Mouse (Mus musculus) MEL (cell line): ENCODE data around the gene Pacsin2. TPM values are rescaled to one million over a fixed set of nuclear protein-coding genes. Genes with fewer than 3 reads are reported as not detected.

ENCODE experiments used
- DNase-seq: peaks from one replicate; pipeline ENCODE4 v3.0.0; 2011; ENCODE audit warnings: low read depth, low spot score
- H3K27ac ChIP-seq: 2 replicates; pipeline ENCODE4 v1.5.1; 2012; ENCODE audit warnings: low read depth, mild to moderate bottlenecking, control low read depth, low read length, moderate library complexity; ENCODE audit not compliant: control insufficient read depth
- H3K27me3 ChIP-seq, 2 experiments: fragments of 150-350 bp in 1 of 2; sonication (generic) in 1 of 2; 2 replicates each; pipeline ENCODE4 v1.6.1; 2012; ENCODE audit warnings: low read length in 2 of 2, mild to moderate bottlenecking in 2 of 2, improper control_type of control experiment in 1 of 2, moderate library complexity in 1 of 2; ENCODE audit not compliant: insufficient read depth in 2 of 2, control insufficient read depth in 1 of 2
- H3K36me3 ChIP-seq, 2 experiments: 2 replicates each; pipeline ENCODE4 v1.6.1; 2012 to 2014; ENCODE audit warnings: low read length in 2 of 2, improper control_type of control experiment in 1 of 2, inconsistent platforms in 1 of 2, mild to moderate bottlenecking in 1 of 2; ENCODE audit not compliant: insufficient read depth in 2 of 2, control insufficient read depth in 1 of 2
- H3K4me1 ChIP-seq, 2 experiments: fragments of 150-350 bp in 1 of 2; sonication (generic) in 1 of 2; 2 replicates each; pipeline ENCODE4 v1.6.1; 2012; ENCODE audit warnings: low read length in 2 of 2, improper control_type of control experiment in 1 of 2, mild to moderate bottlenecking in 1 of 2; ENCODE audit not compliant: insufficient read depth in 2 of 2, control insufficient read depth in 1 of 2
- H3K4me3 ChIP-seq, 2 experiments: fragments of 150-350 bp in 1 of 2; sonication (generic) in 1 of 2; 2 replicates each; pipeline ENCODE4 v1.5.1; 2012; ENCODE audit warnings: low read depth in 2 of 2, low read length in 2 of 2, mild to moderate bottlenecking in 2 of 2, moderate library complexity in 2 of 2, control low read depth in 1 of 2, improper control_type of control experiment in 1 of 2; ENCODE audit not compliant: control insufficient read depth in 1 of 2, insufficient read depth in 1 of 2
- H3K79me2 ChIP-seq: 2 replicates; pipeline ENCODE4 v1.6.1; 2012; ENCODE audit warnings: mild to moderate bottlenecking, low read length, moderate library complexity; ENCODE audit not compliant: control insufficient read depth, poor library complexity, insufficient read depth
- H3K9ac ChIP-seq: 2 replicates; pipeline ENCODE4 v1.6.1; 2012; ENCODE audit warnings: low read depth, mild to moderate bottlenecking, control low read depth, low read length, moderate library complexity; ENCODE audit not compliant: control insufficient read depth, poor library complexity, severe bottlenecking
- H3K9me3 ChIP-seq: fragments of 150-350 bp; sonication (generic); replicated peaks from 2 replicates; pipeline ENCODE4 v1.6.1; 2012; ENCODE audit warnings: mild to moderate bottlenecking, low read length, improper control_type of control experiment, moderate library complexity; ENCODE audit not compliant: insufficient read depth
- BHLHE40 ChIP-seq: IDR thresholded peaks from 2 replicates; pipeline ENCODE4 v1.6.1; 2012; ENCODE audit warnings: low read depth, mild to moderate bottlenecking, inconsistent platforms, low read length, improper control_type of control experiment, borderline replicate concordance
- CHD2 ChIP-seq: IDR thresholded peaks from 2 replicates; pipeline ENCODE4 v1.6.1; 2011; ENCODE audit warnings: low read length, improper control_type of control experiment
- CTCF ChIP-seq, 3 experiments: IDR thresholded peaks in 2 of 3; conservative IDR thresholded peaks in 1 of 3; 2 replicates each; pipeline ENCODE4 v1.5.1; 2011 to 2012; ENCODE audit warnings: low read length in 3 of 3, low read depth in 2 of 3, mild to moderate bottlenecking in 2 of 3, improper control_type of control experiment in 1 of 3, inconsistent platforms in 1 of 3, mixed read lengths in 1 of 3, moderate library complexity in 1 of 3; ENCODE audit not compliant: control insufficient read depth in 1 of 3, insufficient read depth in 1 of 3, poor library complexity in 1 of 3, severe bottlenecking in 1 of 3
- E2F4 ChIP-seq: IDR thresholded peaks from 2 replicates; pipeline ENCODE4 v1.6.1; 2011; ENCODE audit warnings: low read depth, low read length, improper control_type of control experiment, borderline replicate concordance
- ELF1 ChIP-seq: IDR thresholded peaks from 2 replicates; pipeline ENCODE4 v1.6.1; 2014; ENCODE audit warnings: low read depth, mild to moderate bottlenecking, inconsistent platforms, low read length, improper control_type of control experiment, moderate library complexity
- EP300 ChIP-seq, 2 experiments: IDR thresholded peaks; 2 replicates each; pipeline ENCODE4 v1.6.1; 2011; ENCODE audit warnings: improper control_type of control experiment in 2 of 2, low read length in 2 of 2, low read depth in 1 of 2, mild to moderate bottlenecking in 1 of 2
- ETS1 ChIP-seq: IDR thresholded peaks from 2 replicates; pipeline ENCODE4 v1.6.1; 2012; ENCODE audit warnings: low read depth, mild to moderate bottlenecking, inconsistent platforms, low read length, improper control_type of control experiment, moderate library complexity
- GABPA ChIP-seq: IDR thresholded peaks from 2 replicates; pipeline ENCODE4 v1.6.1; 2012; ENCODE audit warnings: low read depth, mild to moderate bottlenecking, inconsistent platforms, low read length, improper control_type of control experiment, moderate library complexity
- GATA1 ChIP-seq: IDR thresholded peaks from 2 replicates; pipeline ENCODE4 v1.6.1; 2011; ENCODE audit warnings: low read depth, low read length, improper control_type of control experiment
- HCFC1 ChIP-seq: IDR thresholded peaks from 2 replicates; pipeline ENCODE4 v1.6.1; 2012; ENCODE audit warnings: low read depth, mild to moderate bottlenecking, inconsistent platforms, low read length, improper control_type of control experiment, moderate library complexity
- MAZ ChIP-seq: IDR thresholded peaks from 2 replicates; pipeline ENCODE4 v1.6.1; 2012; ENCODE audit warnings: low read depth, mild to moderate bottlenecking, inconsistent platforms, low read length, improper control_type of control experiment
- MEF2A ChIP-seq: IDR thresholded peaks from 2 replicates; pipeline ENCODE4 v1.6.1; 2014; ENCODE audit warnings: low read depth, mild to moderate bottlenecking, inconsistent platforms, low read length, improper control_type of control experiment; ENCODE audit not compliant: poor library complexity, insufficient replicate concordance, severe bottlenecking; ENCODE audit errors: extremely low read depth
- MXI1 ChIP-seq: IDR thresholded peaks from 2 replicates; pipeline ENCODE4 v1.6.1; 2011; ENCODE audit warnings: mild to moderate bottlenecking, low read depth, low read length, improper control_type of control experiment
- MYC ChIP-seq: IDR thresholded peaks from 2 replicates; pipeline ENCODE4 v1.6.1; 2011; ENCODE audit warnings: low read depth, mild to moderate bottlenecking, low read length, improper control_type of control experiment, moderate library complexity
- NELFE ChIP-seq: IDR thresholded peaks from 2 replicates; pipeline ENCODE4 v1.6.1; 2011; ENCODE audit warnings: low read depth, low read length, improper control_type of control experiment
- POLR2A ChIP-seq, 2 experiments: IDR thresholded peaks; 2 replicates each; pipeline ENCODE4 v1.6.1; 2011 to 2012; ENCODE audit warnings: low read length in 2 of 2, mild to moderate bottlenecking in 2 of 2, control low read depth in 1 of 2, improper control_type of control experiment in 1 of 2, low read depth in 1 of 2, moderate library complexity in 1 of 2; ENCODE audit not compliant: control insufficient read depth in 1 of 2, insufficient read depth in 1 of 2, poor library complexity in 1 of 2
- POLR2AphosphoS2 ChIP-seq: IDR thresholded peaks from 2 replicates; pipeline ENCODE4 v1.6.1; 2011; ENCODE audit warnings: low read length, improper control_type of control experiment
- POLR2AphosphoS5 ChIP-seq: IDR thresholded peaks from 2 replicates; pipeline ENCODE4 v1.6.1; 2012; ENCODE audit warnings: low read depth, borderline replicate concordance, mild to moderate bottlenecking, inconsistent platforms, low read length, moderate library complexity, mixed read lengths
- RAD21 ChIP-seq: IDR thresholded peaks from 2 replicates; pipeline ENCODE4 v1.6.1; 2011; ENCODE audit warnings: mild to moderate bottlenecking, low read depth, low read length, improper control_type of control experiment
- RCOR1 ChIP-seq: IDR thresholded peaks from 2 replicates; pipeline ENCODE4 v1.6.1; 2012; ENCODE audit warnings: low read depth, mild to moderate bottlenecking, inconsistent platforms, low read length, improper control_type of control experiment
- TAL1 ChIP-seq: IDR thresholded peaks from 2 replicates; pipeline ENCODE4 v1.6.1; 2012; ENCODE audit warnings: mild to moderate bottlenecking, inconsistent platforms, low read length, moderate library complexity, mixed read lengths
- TCF12 ChIP-seq: IDR thresholded peaks from 2 replicates; pipeline ENCODE4 v1.6.1; 2014; ENCODE audit warnings: low read depth, mild to moderate bottlenecking, inconsistent platforms, low read length, improper control_type of control experiment, moderate library complexity
- UBTF ChIP-seq: IDR thresholded peaks from 2 replicates; pipeline ENCODE4 v1.6.1; 2012; ENCODE audit warnings: low read depth, mild to moderate bottlenecking, inconsistent platforms, low read length, improper control_type of control experiment, moderate library complexity, borderline replicate concordance; ENCODE audit not compliant: insufficient read depth
- USF2 ChIP-seq, 2 experiments: IDR thresholded peaks; 2 replicates each; pipeline ENCODE4 v1.6.1; 2011 to 2012; ENCODE audit warnings: improper control_type of control experiment in 2 of 2, low read length in 2 of 2, borderline replicate concordance in 1 of 2, inconsistent platforms in 1 of 2, low read depth in 1 of 2, mild to moderate bottlenecking in 1 of 2; ENCODE audit not compliant: insufficient read depth in 1 of 2
- ZC3H11A ChIP-seq: IDR thresholded peaks from 2 replicates; pipeline ENCODE4 v1.6.1; 2012; ENCODE audit warnings: low read depth, mild to moderate bottlenecking, inconsistent platforms, low read length, improper control_type of control experiment
- ZKSCAN1 ChIP-seq: IDR thresholded peaks from 2 replicates; pipeline ENCODE4 v1.6.1; 2012; ENCODE audit warnings: low read depth, mild to moderate bottlenecking, inconsistent platforms, low read length, improper control_type of control experiment, moderate library complexity
- polyA plus RNA-seq, 2 experiments: library from polyadenylated mRNA; stranded (reverse) in 1 of 2; unstranded in 1 of 2; fragments of >175 nt in 1 of 2; fragments of >200 nt in 1 of 2; gene quantifications; 2 replicates each; pipeline versions ENCODE4 v1.2.1 to v1.2.4; 2012; ENCODE audit warnings: low replicate concordance in 2 of 2, low read depth in 1 of 2; ENCODE audit not compliant: insufficient read length in 2 of 2, insufficient read depth in 1 of 2, missing spikeins in 1 of 2
- total RNA-seq: library from RNA; depleted of rRNA; stranded (reverse); fragments of 300-350 nt; gene quantifications from 2 replicates; pipeline ENCODE4 v1.2.3, GENCODE M21; 2012

Gene Pacsin2
- total and polyA plus RNA-seq, 3 experiments, result 58.7 to 425 (median 103) TPM

DNA sequence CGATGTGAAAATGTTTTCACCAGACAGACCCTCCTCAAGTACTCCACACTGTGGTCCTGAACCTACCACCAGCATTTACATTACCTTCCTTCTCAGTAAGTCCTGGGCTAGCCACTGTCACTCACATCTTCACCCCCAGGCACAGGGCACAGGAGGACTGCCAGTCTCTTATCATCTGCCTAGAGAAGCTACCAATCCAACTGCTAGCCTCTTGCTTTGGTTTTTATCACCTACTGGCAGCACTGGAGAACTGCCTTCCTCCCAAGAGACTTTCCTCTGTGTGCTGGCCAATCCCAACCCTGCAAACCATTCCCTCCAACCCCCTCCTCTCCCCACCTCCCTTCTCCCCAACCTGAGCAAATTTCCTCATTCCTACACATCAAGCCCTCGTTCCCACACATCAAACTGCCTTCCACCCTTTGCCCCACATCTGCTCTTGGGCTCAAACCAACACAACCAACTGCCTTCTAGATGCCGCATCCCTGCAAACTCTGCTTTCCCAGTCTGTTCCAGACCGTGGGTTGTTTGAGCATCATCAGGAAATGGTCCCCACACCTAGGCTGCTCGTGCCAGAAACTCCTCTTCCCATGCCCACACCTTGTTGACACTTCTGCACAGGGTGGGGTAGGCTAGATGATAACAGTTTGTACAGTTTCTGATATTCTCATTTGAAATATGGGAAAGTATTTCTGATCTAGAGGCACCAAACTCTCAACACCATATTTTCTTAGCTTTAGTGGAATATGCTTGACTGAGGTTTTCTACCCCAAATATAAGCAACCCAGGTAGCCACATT is 40.6 kb downstream of the Pacsin2 start:
- H3K27ac ChIP-seq, result no peak overlapping the region
- H3K79me2 ChIP-seq, result peaks cover 34% of the 10 kb centered on the region
- peaks cover 0 to 34% of the 10 kb centered on the region in 2 experiments; a peak in 2 of 4 replicates for H3K36me3 ChIP-seq
- peaks cover 33 to 41% of the 10 kb centered on the region in 2 experiments for H3K4me1 ChIP-seq
- no peak overlapping the region for H3K9ac ChIP-seq
- TF ChIP-seq HCFC1 (no peak), POLR2AphosphoS2 (no peak), MXI1 (no peak), BHLHE40 (no peak), MEF2A (no peak), POLR2AphosphoS5 (no peak), ELF1 (no peak), EP300 (IDR thresholded peaks at IDR 0.05; ENCODE audit: low read depth in 1 of 2, low read length in 2 of 2) (peak; percentile 28 to 48; a peak in 2 of 4 replicates), NELFE (no peak), POLR2A (IDR thresholded peaks at IDR 0.05; ENCODE audit: control insufficient read depth in 1 of 2, insufficient read depth in 1 of 2, low read depth in 1 of 2, low read length in 2 of 2, poor library complexity in 1 of 2) (no peak), RCOR1 (peak; percentile 37; the same call in 1 of the 2 replicates), MYC (no peak), UBTF (no peak), E2F4 (no peak), ZKSCAN1 (no peak), CHD2 (no peak), RAD21 (no peak), TAL1 (peak; percentile 30; the same call in 1 of the 2 replicates), MAZ (peak; percentile 20; the same call in 1 of the 2 replicates), TCF12 (peak; percentile 44; the same call in 1 of the 2 replicates), USF2 (IDR thresholded peaks at IDR 0.05; ENCODE audit: borderline replicate concordance in 1 of 2, insufficient read depth in 1 of 2, low read depth in 1 of 2, low read length in 2 of 2) (no peak), CTCF (IDR thresholded peaks at IDR 0.05 in 2 of 3, conservative IDR thresholded peaks at IDR 0.05 in 1 of 3; ENCODE audit: control insufficient read depth in 1 of 3, insufficient read depth in 1 of 3, low read depth in 2 of 3, low read length in 3 of 3, poor library complexity in 1 of 3, severe bottlenecking in 1 of 3) (peak in 1 of 3 experiments; percentile 8; a peak in 1 of 6 replicates), ZC3H11A (no peak), GATA1 (no peak), GABPA (no peak), ETS1 (0 out of 2 replicates have a peak, but pooled peaks have one; percentile 20)
- H3K27me3 ChIP-seq, result no peaks in the 10 kb centered on the region
- no peak overlapping the region for H3K4me3 ChIP-seq
- DNase-seq, result peak; percentile 53
- H3K9me3 ChIP-seq, result no peaks in the 10 kb centered on the region
